Comparison of ENCODE assay signal across 22 mouse cellular contexts in the genomic region with DNA sequence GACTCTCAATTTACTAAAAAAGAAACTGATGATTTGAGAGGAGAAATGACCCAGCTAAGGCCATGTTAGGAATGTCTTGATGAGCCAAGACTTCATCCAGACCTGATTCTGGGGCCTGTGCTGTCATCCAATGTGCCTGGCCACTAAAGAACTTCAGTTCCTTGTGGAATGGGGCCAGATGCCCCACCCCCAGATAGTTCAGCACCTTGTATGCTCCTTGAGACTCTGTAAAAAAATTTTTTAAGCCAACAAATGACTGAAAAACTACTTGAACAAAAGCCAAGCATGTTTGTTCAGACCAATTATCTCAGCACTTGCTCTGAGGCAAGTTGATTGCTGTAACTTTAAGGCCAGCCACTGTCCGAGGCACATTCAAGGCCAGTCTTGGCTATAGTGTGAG. TPM values are rescaled to one million over a fixed set of nuclear protein-coding genes. Genes with fewer than 3 reads are reported as not detected.
DNase-seq lines count a peak whose midpoint lies in the region; ATAC-seq and TF ChIP-seq lines count a peak whose summit lies in the region.
"Had no signal": no experiment of that assay in that cellular context is flagged by ENCODE, and none has a peak within 500 bp of the region (broad histone marks: within the 10 kb centered on the region; RNA-seq: fewer than 3 reads in every experiment).

No protein-coding gene starts in this region.

- no peaks in the 10 kb centered on the region for H3K27me3 ChIP-seq in heart, embryonic 10.5 days (ENCODE audit: insufficient read depth, poor library complexity, severe bottlenecking)
- no peaks in the 10 kb centered on the region for H3K27me3 ChIP-seq in hindbrain, postnatal 0 days (ENCODE audit: insufficient read depth, low read length)
- H3K27me3 ChIP-seq: embryonic facial prominence, embryonic 12.5 days; forebrain, embryonic 15.5 days; hindbrain, embryonic 12.5 days; Patski had no signal

- H3K9ac ChIP-seq in hindbrain, postnatal 0 days (replicated peaks; ENCODE audit: low read length) = no peak overlapping the region
- H3K9ac ChIP-seq: embryonic facial prominence, embryonic 12.5 days; forebrain, embryonic 15.5 days; hindbrain, embryonic 12.5 days had no signal

- no peaks in the 10 kb centered on the region for H3K4me1 ChIP-seq in heart, embryonic 10.5 days
- H3K4me1 ChIP-seq in hindbrain, postnatal 0 days (ENCODE audit: insufficient read depth, low read length) = no peaks in the 10 kb centered on the region
- H3K4me1 ChIP-seq: embryonic facial prominence, embryonic 12.5 days; forebrain, embryonic 15.5 days; hindbrain, embryonic 12.5 days had no signal

- H3K9me3 ChIP-seq in heart, embryonic 10.5 days = no peaks in the 10 kb centered on the region
- no peaks in the 10 kb centered on the region for H3K9me3 ChIP-seq in hindbrain, postnatal 0 days (ENCODE audit: low read length)
- H3K9me3 ChIP-seq: embryonic facial prominence, embryonic 12.5 days; forebrain, embryonic 15.5 days; hindbrain, embryonic 12.5 days had no signal

- H3K27ac ChIP-seq in heart, embryonic 10.5 days = no peak overlapping the region
- H3K27ac ChIP-seq in hindbrain, postnatal 0 days = no peak overlapping the region
- H3K27ac ChIP-seq: embryonic facial prominence, embryonic 12.5 days; forebrain, embryonic 15.5 days; hindbrain, embryonic 12.5 days had no signal

- no peak for TF ChIP-seq CTCF in hindbrain, postnatal 0 days (IDR thresholded peaks at IDR 0.05; ENCODE audit: low read depth)

- H3K4me2 ChIP-seq in hindbrain, postnatal 0 days (ENCODE audit: low read depth, low read length) = no peak overlapping the region
- H3K4me2 ChIP-seq: embryonic facial prominence, embryonic 12.5 days; forebrain, embryonic 15.5 days; hindbrain, embryonic 12.5 days had no signal

- intact Hi-C loops in left cerebral cortex, postnatal 4 days (cut with DNase I) = no loop called here

- DNase-seq in heart, embryonic 10.5 days (ENCODE audit: low spot score) = peak; percentile 50
- no peak for DNase-seq in heart, adult 18-20 months
- peak; percentile 13 for DNase-seq in adipocyte (ENCODE audit: low spot score)
- DNase-seq in lung, postnatal 10 days = peak; percentile 33
- peak; percentile 28 to 71 for DNase-seq in lung, postnatal 4 days
- DNase-seq in left cerebral cortex, postnatal 4 days = no peak
- DNase-seq in hindbrain, postnatal 0 days (ENCODE audit: low spot score) = no peak
- DNase-seq in layer of hippocampus, adult 9-11 months = no peak
- DNase-seq: adrenal gland, adult 8-10 months; cerebellum, adult 11 months; cerebellum, adult 9-10 months; cerebellum, postnatal 25 days; heart, postnatal 10 days; heart, postnatal 4 days had no signal

- 82% methylated on average over 1 of the region's 1 CpGs for WGBS in heart, embryonic 10.5 days
- WGBS in hindbrain, postnatal 0 days = 72% methylated on average over 1 of the region's 1 CpGs

- no peak overlapping the region for H3K4me3 ChIP-seq in heart, embryonic 10.5 days
- H3K4me3 ChIP-seq in hindbrain, postnatal 0 days (ENCODE audit: low read length) = no peak overlapping the region
- H3K4me3 ChIP-seq: embryonic facial prominence, embryonic 12.5 days; forebrain, embryonic 15.5 days; hindbrain, embryonic 12.5 days had no signal

- no peaks in the 10 kb centered on the region for H3K36me3 ChIP-seq in heart, embryonic 10.5 days
- H3K36me3 ChIP-seq in hindbrain, postnatal 0 days (ENCODE audit: insufficient read depth, low read length) = no peaks in the 10 kb centered on the region
- H3K36me3 ChIP-seq: embryonic facial prominence, embryonic 12.5 days; forebrain, embryonic 15.5 days; hindbrain, embryonic 12.5 days had no signal

- ATAC-seq in hindbrain, postnatal 0 days = no peak
- ATAC-seq: activated CD4-positive, CD25-positive, alpha-beta regulatory T cell, adult 4 months; forebrain, embryonic 15.5 days; hindbrain, embryonic 16.5 days; Patski had no signal

RNA-seq across cellular contexts. Expression of a gene that starts 59.4 kb away (rescaled TPM):
- 0.34 and 0.46 TPM in 2 replicates for polyA plus RNA-seq in heart, embryonic 10.5 days (2016; fragmentation: Nextera tagmentation; extraction: Ambion mirVana)
- total RNA-seq in heart, adult 18-20 months (2021) = 10 to 100 TPM; 26.8 to 29.7 TPM
- not detected for total RNA-seq in left cerebral cortex, postnatal 4 days (2021)
- 0.05 and 0.97 TPM in 2 replicates for total RNA-seq in hindbrain, postnatal 0 days (2014; rRNA removed)
- polyA plus RNA-seq in hindbrain, postnatal 0 days (2015; fragmentation: Nextera tagmentation; extraction: Ambion mirVana) = 0.08 TPM in 2 replicates
- total RNA-seq: adrenal gland, adult 8-10 months; MEL had no signal
- polyA plus RNA-seq: cortical plate, adult 2 months; forebrain, embryonic 15.5 days had no signal

Comparison
In these comparisons a context has a peak if more than half of its experiments do, and no peak if none do; other contexts are left out.
1. DNase-seq: peak in heart, embryonic 10.5 days (single experiment), adipocyte (single experiment), lung, postnatal 10 days (single experiment) and lung, postnatal 4 days (2 of 2); none in heart, adult 18-20 months (0 of 2), left cerebral cortex, postnatal 4 days (single experiment), hindbrain, postnatal 0 days (single experiment) and layer of hippocampus, adult 9-11 months (single experiment).
2. RNA of a gene that starts 59.4 kb away (total RNA-seq): 26.8 to 29.7 TPM in heart, adult 18-20 months; 0.05 to 0.97 TPM in hindbrain, postnatal 0 days and not detected in left cerebral cortex, postnatal 4 days; every median in the first group is over 10 times any median in the second.